Mouse (Mus musculus) left cerebral cortex, postnatal 4 days (tissue): ENCODE results near the gene Tsen34. TPM values are rescaled to one million over a fixed set of nuclear protein-coding genes. Genes with fewer than 3 reads are reported as not detected.

Experiments used
- DNase-seq: peaks from one replicate; pipeline ENCODE4 v3.0.0-alpha.2; 2022
- intact Hi-C: fragments of 180-260 bp; cut with DNase I; formaldehyde crosslinking; loops from one replicate; pipeline ENCODE4 v1.15.1; 2025
- total RNA-seq, 2 experiments: library from RNA; stranded (reverse); gene quantifications; 2 replicates each; pipeline ENCODE4 v1.2.3; 2021

Gene Tsen34
- 100 to 1,000 TPM; 125 to 129 TPM for total RNA-seq

- no peak for DNase-seq
- intact Hi-C loops, result loop anchor here (10.0 kb wide), 1 partner anchor 452 kb away; no protein-coding TSS in a partner anchor
Measured at GRCm38 (mm10) chr7:3692382-3692986, at the start of gene Tsen34. Tsen34 (plus strand) TSS chr7:3692863.

GRCm38 (mm10) chr7:3643412-3643811 lies 49.3 kb upstream of the Tsen34 start:
- intact Hi-C loops, result no loop called here
- DNase-seq, result no peak

DNA sequence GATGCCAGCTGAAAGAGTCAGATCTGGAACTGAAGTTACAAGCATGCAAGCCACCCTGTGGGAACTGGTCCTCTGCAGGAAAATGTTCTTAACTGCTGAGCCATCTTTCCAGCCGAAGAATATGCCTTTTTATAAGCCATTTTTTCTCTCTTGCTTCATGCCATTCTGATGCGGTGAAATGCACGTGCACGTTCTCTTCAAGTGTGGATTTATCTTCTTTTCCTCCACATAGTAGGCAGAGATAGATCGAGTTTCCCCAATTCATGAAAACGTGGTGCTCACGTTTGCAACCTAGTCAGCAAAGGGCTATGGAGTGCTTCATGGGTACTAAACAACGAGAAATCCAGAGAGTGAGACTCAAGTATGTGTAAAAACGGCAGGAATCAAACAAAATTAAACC lies 48.8 kb upstream of the Tsen34 start:
- intact Hi-C loops, result no loop called here
- DNase-seq, result no peak

DNA sequence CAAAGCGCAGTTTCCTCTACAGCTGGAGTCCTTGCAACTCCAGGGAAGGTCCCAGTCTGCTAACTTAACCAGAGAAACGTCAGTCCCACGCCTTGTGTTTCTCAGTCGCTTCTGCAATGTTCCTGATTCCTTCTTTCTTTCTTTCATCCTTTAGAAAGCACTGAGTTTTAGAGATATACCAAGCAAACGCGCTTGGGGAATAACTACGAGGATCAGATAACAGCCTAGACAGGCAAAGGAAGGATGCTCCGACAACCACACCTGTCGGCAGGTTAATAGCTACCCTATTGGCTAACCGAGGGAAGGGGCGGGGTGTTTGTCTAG lies 48.4 kb upstream of the Tsen34 start:
- intact Hi-C loops, result no loop called here
- no peak for DNase-seq

DNA sequence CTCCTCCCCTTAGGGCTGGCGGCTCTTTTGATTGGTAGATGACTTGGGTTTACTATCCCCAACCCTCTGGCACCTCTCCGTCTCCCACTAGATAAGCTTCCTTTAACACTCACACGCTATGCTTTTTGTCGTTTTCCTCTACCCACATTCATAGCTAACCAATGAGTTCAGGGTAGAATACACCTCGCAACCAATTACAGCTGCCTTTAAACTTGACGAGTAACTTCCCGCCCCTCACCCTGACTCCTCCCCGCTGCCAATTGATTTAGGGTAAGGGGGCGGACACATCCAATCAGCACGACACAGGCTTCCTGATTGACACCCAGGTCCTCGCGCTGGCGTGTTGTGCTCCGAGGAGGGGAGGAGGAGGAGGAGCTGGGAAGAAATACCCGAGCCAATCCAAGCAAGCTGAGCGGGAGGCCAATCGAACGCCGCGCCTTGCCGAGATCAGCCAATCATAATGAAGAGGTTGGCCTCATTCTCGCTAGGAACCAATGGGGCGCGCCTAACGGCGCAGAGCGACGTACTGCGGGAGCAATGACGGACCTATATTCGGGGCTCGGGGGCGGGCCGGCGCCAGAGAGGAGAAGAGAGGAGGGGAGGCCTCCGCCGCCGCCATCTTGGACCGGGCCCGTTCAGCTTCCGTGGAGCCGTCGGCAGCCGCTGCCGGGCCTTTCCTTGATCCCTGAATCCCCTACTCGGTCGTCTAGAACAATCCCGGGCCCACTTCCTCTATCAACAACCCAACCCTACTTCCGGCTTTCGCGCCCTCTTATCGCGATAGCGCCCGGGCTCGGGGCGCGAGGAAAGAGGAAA lies 47.8 kb upstream of the Tsen34 start, which contains the start of gene Cnot3:
TSS of gene Cnot3 (plus strand) at position 597 of the 816 bp plus-strand sequence.
- peak; percentile 98 for DNase-seq
- intact Hi-C loops, result no loop called here

GRCm38 (mm10) chr7:3645488-3646025 lies 47.1 kb upstream of the Tsen34 start:
- intact Hi-C loops, result no loop called here
- DNase-seq, result peak; percentile 36

DNA sequence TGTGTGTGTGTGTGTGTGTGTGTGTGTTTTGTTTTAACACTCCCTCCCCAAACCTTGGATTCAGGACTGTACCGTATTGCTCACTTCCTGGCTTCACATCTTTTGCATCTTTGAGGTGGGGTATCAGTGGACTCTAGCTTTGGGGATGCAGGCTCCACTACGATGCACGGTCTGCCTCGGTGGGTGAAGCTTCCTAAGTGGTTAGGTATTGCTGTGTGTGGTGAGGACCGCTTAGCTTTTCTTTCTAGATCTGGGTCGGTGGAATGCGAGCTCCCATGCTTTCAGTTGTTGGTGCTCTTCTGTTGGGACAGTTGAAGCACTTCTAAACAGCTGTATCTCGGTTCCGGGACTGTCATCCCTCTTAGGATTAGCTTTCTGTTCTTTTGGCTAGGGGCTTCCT lies 46.5 kb upstream of the Tsen34 start:
- DNase-seq, result no peak
- intact Hi-C loops, result no loop called here

GRCm38 (mm10) chr7:3646641-3647040 lies 46.0 kb upstream of the Tsen34 start:
- intact Hi-C loops, result no loop called here
- DNase-seq, result no peak

DNA sequence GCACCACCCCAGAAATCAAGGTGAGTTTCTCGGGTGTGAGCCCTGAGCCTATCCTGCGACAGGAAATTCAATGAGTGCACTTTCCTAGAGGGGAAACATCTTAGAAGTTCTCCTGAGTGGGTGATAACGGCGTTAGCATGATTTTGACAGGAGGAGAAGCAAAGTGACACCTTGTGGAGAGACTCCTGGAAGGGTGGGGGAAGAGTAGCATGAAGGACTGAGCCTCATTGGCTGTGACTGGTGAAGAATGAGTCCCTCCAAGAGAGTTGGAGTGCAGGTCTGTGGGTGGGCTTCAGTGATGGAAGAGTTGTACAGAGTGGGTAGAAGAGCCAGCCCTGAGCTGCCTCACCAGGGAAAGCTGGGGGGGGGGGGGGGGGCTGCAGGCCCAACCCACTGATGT lies 35.7 kb upstream of the Tsen34 start:
- intact Hi-C loops, result no loop called here
- no peak for DNase-seq

GRCm38 (mm10) chr7:3658578-3658977 lies 34.1 kb upstream of the Tsen34 start:
- DNase-seq, result no peak
- intact Hi-C loops, result no loop called here

GRCm38 (mm10) chr7:3664524-3665214 lies 28.0 kb upstream of the Tsen34 start:
- intact Hi-C loops, result no loop called here

GRCm38 (mm10) chr7:3665215-3666114 lies 27.2 kb upstream of the Tsen34 start, which contains the start of gene Leng1:
Leng1 (minus strand) TSS chr7:3665840.
- intact Hi-C loops, result no loop called here
- peak; percentile 97 for DNase-seq

More at GRCm38 (mm10) chr7:3664524-3665214, 28.0 kb upstream of the Tsen34 start:
- no peak for DNase-seq

- intact Hi-C loops, result no loop called here
- no peak for DNase-seq
Measured at GRCm38 (mm10) chr7:3666921-3667391, 25.7 kb upstream of the Tsen34 start.

DNA sequence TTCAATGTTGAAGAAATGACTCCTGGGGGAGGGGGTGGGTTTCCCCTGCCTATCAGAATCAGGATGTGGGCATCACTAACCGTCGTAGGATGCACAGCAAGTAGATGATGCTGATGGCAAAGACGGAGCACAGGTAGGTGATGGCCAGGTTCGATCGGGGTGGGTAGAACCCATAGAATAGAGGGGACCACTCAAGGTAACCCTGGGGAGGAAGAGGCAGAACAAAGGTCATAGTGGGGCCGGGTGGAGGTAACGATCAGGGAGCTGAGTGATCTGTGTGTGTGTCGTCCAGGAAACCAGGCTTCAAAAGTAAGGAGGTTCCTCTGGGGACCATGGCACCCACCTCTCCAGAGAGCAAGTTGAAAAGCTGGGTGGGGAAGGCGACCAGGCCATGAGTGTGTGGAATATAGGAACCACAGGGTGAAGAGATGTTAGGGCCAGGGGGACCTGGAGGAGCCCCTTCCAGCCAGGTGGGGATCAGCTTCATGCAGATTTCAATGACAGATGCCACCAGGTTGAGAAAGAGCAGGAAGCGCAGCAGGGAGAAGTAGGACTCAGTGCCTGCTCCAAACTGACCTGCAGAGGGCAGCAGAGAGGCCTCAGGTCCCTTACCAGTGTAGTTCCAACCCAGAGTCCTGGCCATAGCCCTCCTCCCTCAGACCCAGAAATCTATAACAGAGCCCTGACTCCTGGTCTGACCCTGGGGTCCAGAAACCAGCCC lies 18.0 kb upstream of the Tsen34 start:
- peak; percentile 88 for DNase-seq
- intact Hi-C loops, result no loop called here

GRCm38 (mm10) chr7:3675228-3675548 lies 17.5 kb upstream of the Tsen34 start:
- intact Hi-C loops, result no loop called here
- DNase-seq, result no peak

DNA sequence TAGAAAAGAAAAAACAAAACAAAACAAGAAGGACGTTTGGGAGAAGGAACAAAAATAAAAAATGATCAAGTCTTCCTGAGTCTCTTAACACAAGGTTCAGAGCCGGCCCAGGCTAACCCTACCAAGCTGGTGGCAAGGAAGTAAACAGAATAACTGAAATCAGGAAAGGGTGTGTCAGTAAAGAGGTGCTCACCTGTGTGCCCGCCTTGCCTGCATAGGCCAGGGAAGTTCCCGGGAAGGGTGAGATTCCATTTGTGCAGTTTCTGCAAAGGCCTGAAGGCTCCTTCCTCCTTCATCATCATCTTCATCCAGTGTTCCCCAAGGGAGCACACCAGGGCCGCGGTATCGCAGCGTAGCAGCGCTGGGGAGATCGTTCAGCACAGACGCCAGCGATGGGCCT lies 16.3 kb upstream of the Tsen34 start:
- no peak for DNase-seq
- intact Hi-C loops, result no loop called here

DNA sequence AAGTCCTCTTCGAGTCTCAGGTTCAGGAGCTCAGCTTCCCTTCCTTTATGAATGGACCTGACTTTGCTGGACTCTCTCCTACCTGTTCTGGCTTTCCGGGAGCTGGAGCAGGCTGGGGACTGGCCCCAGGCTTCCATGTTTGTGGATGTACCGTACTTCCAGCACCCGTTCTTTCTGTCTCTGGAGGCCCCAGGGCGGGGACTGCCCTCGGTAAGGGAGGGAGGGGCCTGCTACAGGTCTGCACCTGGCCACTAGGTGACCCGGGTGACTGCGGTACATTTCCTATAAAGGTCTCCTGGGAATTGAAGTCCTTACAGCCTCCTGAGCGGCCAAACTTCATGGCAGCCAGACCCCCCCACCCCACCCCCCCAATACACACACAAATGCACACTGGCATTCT lies 15.3 kb upstream of the Tsen34 start, which contains the start of gene Tmc4:
TSS of gene Tmc4 (minus strand) at position 212 of the 400 bp plus-strand sequence.
- intact Hi-C loops, result no loop called here
- no peak for DNase-seq

- no peak for DNase-seq
- intact Hi-C loops, result no loop called here
Measured at GRCm38 (mm10) chr7:3683908-3684550, 8.6 kb upstream of the Tsen34 start.

DNA sequence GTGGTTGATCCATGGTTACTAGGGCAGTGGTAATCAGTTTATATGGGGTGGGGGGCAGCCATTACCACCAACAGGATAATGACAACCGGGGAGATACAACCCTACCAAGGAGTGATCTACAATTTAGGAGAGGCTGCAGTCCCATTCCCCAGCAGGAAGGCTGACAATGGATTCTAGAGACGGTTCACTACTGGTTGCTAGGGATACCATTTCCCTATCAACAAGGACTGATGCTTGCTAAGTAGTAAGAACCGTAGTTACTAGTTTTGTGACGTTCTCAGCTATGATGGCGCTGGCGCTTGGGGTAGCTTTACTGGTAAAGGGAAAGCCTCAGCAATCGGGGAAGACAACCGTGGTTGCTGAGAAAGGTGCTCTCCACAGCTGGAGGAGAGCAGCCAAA lies 8.0 kb upstream of the Tsen34 start:
- intact Hi-C loops, result no loop called here
- DNase-seq, result no peak
